Mouse (Mus musculus) forebrain, embryonic 10.5 days (tissue): ENCODE data around the gene Slc25a27. TPM values are rescaled to one million over a fixed set of nuclear protein-coding genes. Genes with fewer than 3 reads are reported as not detected.
A peak's percentile ranks its signal among the peaks of the same experiment; 100 is the strongest.

Experiments used
- DNase-seq: peaks from one replicate; pipeline ENCODE4 v3.0.0-alpha.2; 2017; ENCODE audit warnings: low spot score; ENCODE audit errors: extremely low spot score
- H3K27ac ChIP-seq: fragments of 300-500 bp; sonication (generic); 2 replicates; pipeline ENCODE4 v1.5.1; 2016; ENCODE audit warnings: mild to moderate bottlenecking
- H3K27me3 ChIP-seq: fragments of 300-500 bp; sonication (generic); 2 replicates; pipeline ENCODE4 v1.6.1; 2016; ENCODE audit warnings: mild to moderate bottlenecking; ENCODE audit not compliant: poor library complexity, severe bottlenecking
- H3K36me3 ChIP-seq: fragments of 300-500 bp; sonication (generic); replicated peaks from 2 replicates; pipeline ENCODE4 v1.6.1; 2016; ENCODE audit warnings: mild to moderate bottlenecking, moderate library complexity
- H3K4me1 ChIP-seq: fragments of 300-500 bp; sonication (generic); 2 replicates; pipeline ENCODE4 v1.6.1; 2016
- H3K4me3 ChIP-seq: fragments of 300-500 bp; sonication (generic); 2 replicates; pipeline ENCODE4 v1.5.1; 2016; ENCODE audit warnings: mild to moderate bottlenecking, moderate library complexity
- H3K9me3 ChIP-seq: fragments of 300-500 bp; sonication (generic); 2 replicates; pipeline ENCODE4 v1.6.1; 2016; ENCODE audit warnings: mild to moderate bottlenecking, moderate library complexity
- WGBS: fragments of 180-500 bp; shearing (Covaris S2); methylation state at CpG from one replicate; pipeline ENCODE4 v1.1.7; 2016; 5-methylcytosine and 5-hydroxymethylcytosine counted together
- polyA plus RNA-seq: library from polyadenylated mRNA; unstranded; fragments of >200 nt; fragmentation: Nextera tagmentation; extraction: Ambion mirVana; gene quantifications from 2 replicates; pipeline ENCODE4 v1.2.1, GENCODE M21; 2016

The Slc25a27 gene
- polyA plus RNA-seq, 1 experiment from 2014 or later, result 38.0 TPM

GRCm38 (mm10) chr17:43677317-43677716, 10.3 kb upstream of the Slc25a27 start:
- H3K27me3 ChIP-seq, result no peaks in the 10 kb centered on the region
- peaks cover 31% of the 10 kb centered on the region for H3K36me3 ChIP-seq
- no peaks in the 10 kb centered on the region for H3K9me3 ChIP-seq
- 80% methylated on average over 1 of the region's 1 CpGs for WGBS
- H3K4me1 ChIP-seq, result 0 out of 2 replicates have a peak, but pooled peaks cover 2% of the 10 kb centered on the region
- no peak overlapping the region for H3K4me3 ChIP-seq
- H3K27ac ChIP-seq, result no peak overlapping the region
- DNase-seq, result no peak

- Histone ChIP-seq H3K4me3 (no peak overlapping the region), H3K27ac (no peak overlapping the region), H3K27me3 (no peaks in the 10 kb centered on the region), H3K9me3 (no peaks in the 10 kb centered on the region), H3K4me1 (0 out of 2 replicates have a peak, but pooled peaks cover 2% of the 10 kb centered on the region), H3K36me3 (peaks cover 25% of the 10 kb centered on the region)
- 90% methylated on average over 1 of the region's 1 CpGs for WGBS
- no peak for DNase-seq
These were observed 9.2 kb upstream of the Slc25a27 start for GRCm38 (mm10) chr17:43676241-43676640.

GRCm38 (mm10) chr17:43675228-43675627, 8.2 kb upstream of the Slc25a27 start:
- H3K27me3 ChIP-seq, result no peaks in the 10 kb centered on the region
- no peak overlapping the region for H3K27ac ChIP-seq
- 0 out of 2 replicates have a peak, but pooled peaks cover 2% of the 10 kb centered on the region for H3K4me1 ChIP-seq
- no peak for DNase-seq
- H3K36me3 ChIP-seq, result peaks cover 15% of the 10 kb centered on the region
- 93% methylated on average over 1 of the region's 1 CpGs for WGBS
- no peak overlapping the region for H3K4me3 ChIP-seq
- H3K9me3 ChIP-seq, result no peaks in the 10 kb centered on the region

- Histone ChIP-seq H3K9me3 (no peaks in the 10 kb centered on the region), H3K4me3 (no peak overlapping the region), H3K36me3 (no peaks in the 10 kb centered on the region), H3K27ac (no peak overlapping the region), H3K27me3 (no peaks in the 10 kb centered on the region), H3K4me1 (peaks cover 21% of the 10 kb centered on the region)
- DNase-seq, result no peak
- 90% methylated on average over 4 of the region's 4 CpGs for WGBS
These were observed 4.9 kb upstream of the Slc25a27 start for GRCm38 (mm10) chr17:43671907-43672306.

GRCm38 (mm10) chr17:43669145-43669695, 2.2 kb upstream of the Slc25a27 start:
- Histone ChIP-seq H3K27me3 (no peaks in the 10 kb centered on the region), H3K36me3 (no peaks in the 10 kb centered on the region), H3K4me1 (peaks cover 40% of the 10 kb centered on the region), H3K4me3 (peak overlapping the region; percentile 88; the same call in 1 of the 2 replicates), H3K9me3 (no peaks in the 10 kb centered on the region), H3K27ac (no peak overlapping the region)
- WGBS, result 79% methylated on average over 6 of the region's 6 CpGs
- DNase-seq, result no peak

GRCm38 (mm10) chr17:43667290-43667843, 353 bp upstream of the Slc25a27 start, which contains the start of gene Cyp39a1:
Gene Cyp39a1, plus strand, starts transcription at chr17:43667425.
- Histone ChIP-seq H3K27me3 (no peaks in the 10 kb centered on the region), H3K36me3 (peaks cover 17% of the 10 kb centered on the region), H3K4me1 (peaks cover 40% of the 10 kb centered on the region), H3K27ac (peak within 1 kb of the TSS; percentile 87), H3K4me3 (peak within 1 kb of the TSS; percentile 88), H3K9me3 (no peaks in the 10 kb centered on the region)
- no peak for DNase-seq
- WGBS, result under 1% methylated on average over 17 of the region's 17 CpGs

GRCm38 (mm10) chr17:43651314-43652046, 15.5 kb downstream of the Slc25a27 start:
- Histone ChIP-seq H3K27me3 (no peaks in the 10 kb centered on the region), H3K4me1 (no peaks in the 10 kb centered on the region), H3K4me3 (no peak overlapping the region), H3K27ac (no peak overlapping the region), H3K9me3 (no peaks in the 10 kb centered on the region), H3K36me3 (peaks cover 76% of the 10 kb centered on the region)
- 75% methylated on average over 14 of the region's 14 CpGs for WGBS
- DNase-seq, result no peak

GRCm38 (mm10) chr17:43649641-43650436, 17.2 kb downstream of the Slc25a27 start:
- 85% methylated on average over 10 of the region's 10 CpGs for WGBS
- Histone ChIP-seq H3K27ac (no peak overlapping the region), H3K36me3 (peaks cover 90% of the 10 kb centered on the region), H3K4me1 (no peaks in the 10 kb centered on the region), H3K9me3 (no peaks in the 10 kb centered on the region), H3K4me3 (no peak overlapping the region), H3K27me3 (no peaks in the 10 kb centered on the region)
- no peak for DNase-seq

- WGBS, result 63% methylated on average over 5 of the region's 5 CpGs
- Histone ChIP-seq H3K4me3 (no peak overlapping the region), H3K27ac (no peak overlapping the region), H3K36me3 (peaks cover 89% of the 10 kb centered on the region), H3K27me3 (no peaks in the 10 kb centered on the region), H3K4me1 (no peaks in the 10 kb centered on the region), H3K9me3 (no peaks in the 10 kb centered on the region)
- no peak for DNase-seq
These were observed 20.1 kb downstream of the Slc25a27 start for GRCm38 (mm10) chr17:43646925-43647324.

GRCm38 (mm10) chr17:43645136-43645535, 21.9 kb downstream of the Slc25a27 start:
- DNase-seq, result no peak
- Histone ChIP-seq H3K27me3 (no peaks in the 10 kb centered on the region), H3K9me3 (peaks cover 3% of the 10 kb centered on the region; the same call in 1 of the 2 replicates), H3K4me1 (no peaks in the 10 kb centered on the region), H3K4me3 (no peak overlapping the region), H3K27ac (no peak overlapping the region), H3K36me3 (peaks cover 83% of the 10 kb centered on the region)
- 96% methylated on average over 3 of the region's 3 CpGs for whole genome bisulfite sequencing

GRCm38 (mm10) chr17:43644375-43644774, 22.6 kb downstream of the Slc25a27 start:
- no peaks in the 10 kb centered on the region for H3K27me3 ChIP-seq
- H3K27ac ChIP-seq, result no peak overlapping the region
- peaks cover 3% of the 10 kb centered on the region; the same call in 1 of the 2 replicates for H3K9me3 ChIP-seq
- DNase-seq, result no peak
- WGBS, result 85% methylated on average over 7 of the region's 7 CpGs
- H3K4me1 ChIP-seq, result no peaks in the 10 kb centered on the region
- no peak overlapping the region for H3K4me3 ChIP-seq
- peaks cover 79% of the 10 kb centered on the region for H3K36me3 ChIP-seq

GRCm38 (mm10) chr17:43643191-43643590, 23.8 kb downstream of the Slc25a27 start:
- Histone ChIP-seq H3K4me1 (no peaks in the 10 kb centered on the region), H3K36me3 (peaks cover 67% of the 10 kb centered on the region)
- WGBS, result 87% methylated on average over 7 of the region's 7 CpGs

More at GRCm38 (mm10) chr17:43643191-43643590, 23.8 kb downstream of the Slc25a27 start:
- Histone ChIP-seq H3K9me3 (peaks cover 3% of the 10 kb centered on the region; the same call in 1 of the 2 replicates), H3K4me3 (no peak overlapping the region), H3K27ac (no peak overlapping the region), H3K27me3 (no peaks in the 10 kb centered on the region)
- no peak for DNase-seq
